Mouse (Mus musculus) megakaryocyte, embryonic 14.5 days (primary cell): ENCODE data around the gene Morn3.

Experiments used
- FLI1 ChIP-seq: IDR thresholded peaks from 2 replicates; pipeline ENCODE4 v1.6.1; 2012; ENCODE audit warnings: low read length, inconsistent platforms, mixed read lengths
- GATA1 ChIP-seq: IDR thresholded peaks from 3 replicates; pipeline ENCODE4 v1.6.1; 2012; ENCODE audit warnings: mixed read lengths, low read length, inconsistent platforms, borderline replicate concordance

- TF ChIP-seq GATA1 (no peak), FLI1 (no peak)
Measured at GRCm38 (mm10) chr5:123023049-123023448, 23.8 kb downstream of the Morn3 start.
